In the genomic region with DNA sequence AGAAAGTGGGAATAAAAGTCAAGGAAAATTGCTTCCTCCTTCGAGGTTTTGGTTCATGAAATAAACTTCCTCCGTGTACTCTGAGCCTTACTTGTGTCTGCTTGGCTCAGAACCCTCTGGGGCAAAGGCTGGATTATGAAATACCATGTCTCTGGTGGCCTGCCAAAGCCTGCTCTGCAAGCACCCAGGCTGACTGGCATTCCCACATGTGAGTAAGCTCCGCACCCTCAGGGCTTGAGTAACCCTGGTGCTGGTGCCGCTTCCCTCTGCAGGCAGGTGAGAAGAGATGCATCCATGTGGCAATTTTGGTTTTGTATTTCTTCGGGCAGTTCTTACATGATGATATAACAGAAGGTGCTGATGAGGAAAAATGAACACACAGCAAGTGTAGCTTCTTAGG, we compare ENCODE assay signal across 10 mouse cellular contexts.
A peak's percentile ranks its signal among the peaks of the same experiment; 100 is the strongest.
DNase-seq lines count a peak whose midpoint lies in the region; ATAC-seq and TF ChIP-seq lines count a peak whose summit lies in the region.
"Had no signal": no experiment of that assay in that cellular context is flagged by ENCODE, and none has a peak within 500 bp of the region (broad histone marks: within the 10 kb centered on the region; RNA-seq: fewer than 3 reads in every experiment).

No protein-coding gene starts in this region.

- ATAC-seq in liver, postnatal 0 days, result peak; percentile 86
- ATAC-seq in liver, embryonic 11.5 days (replicated peaks; ENCODE audit: low FRiP score), result no peak
- ATAC-seq in lung, embryonic 16.5 days (ENCODE audit: low read depth), result peak; percentile 56; the same call in 1 of the 2 replicates
- no peak for ATAC-seq in inflammation-experienced regulatory T-cells, adult 6 months

- no peaks in the 10 kb centered on the region for H3K36me3 ChIP-seq in liver, postnatal 0 days (replicated peaks; ENCODE audit: insufficient read depth, low read length)
- no peaks in the 10 kb centered on the region for H3K36me3 ChIP-seq in liver, embryonic 11.5 days (ENCODE audit: control insufficient read depth, insufficient read depth, low read length)
- no peaks in the 10 kb centered on the region for H3K36me3 ChIP-seq in lung, embryonic 16.5 days (ENCODE audit: control insufficient read depth, insufficient read depth, low read length)
- H3K36me3 ChIP-seq: G1E had no signal

- H3K9me3 ChIP-seq in liver, postnatal 0 days (ENCODE audit: low read length), result no peaks in the 10 kb centered on the region
- no peaks in the 10 kb centered on the region for H3K9me3 ChIP-seq in liver, embryonic 11.5 days (ENCODE audit: control insufficient read depth, low read length)
- no peaks in the 10 kb centered on the region for H3K9me3 ChIP-seq in lung, embryonic 16.5 days (ENCODE audit: control insufficient read depth, low read length)

- TF ChIP-seq EP300 in liver, postnatal 0 days (IDR thresholded peaks at IDR 0.05; ENCODE audit: low read depth), result no peak

- H3K4me3 ChIP-seq in liver, postnatal 0 days (ENCODE audit: low read depth, low read length), result no peak overlapping the region
- H3K4me3 ChIP-seq in liver, embryonic 11.5 days (ENCODE audit: low read depth, low read length), result no peak overlapping the region
- no peak overlapping the region for H3K4me3 ChIP-seq in lung, embryonic 16.5 days (ENCODE audit: low read length)

- no peaks in the 10 kb centered on the region for H3K27me3 ChIP-seq in liver, postnatal 0 days (ENCODE audit: insufficient read depth, low read length)
- no peaks in the 10 kb centered on the region for H3K27me3 ChIP-seq in liver, embryonic 11.5 days (replicated peaks; ENCODE audit: control insufficient read depth, insufficient read depth, low read length)
- H3K27me3 ChIP-seq in lung, embryonic 16.5 days (ENCODE audit: control insufficient read depth, insufficient read depth, low read depth, low read length), result no peaks in the 10 kb centered on the region

- no peak overlapping the region for H3K4me2 ChIP-seq in liver, postnatal 0 days (ENCODE audit: low read depth, low read length)
- H3K4me2 ChIP-seq in liver, embryonic 11.5 days, result no peak overlapping the region
- H3K4me2 ChIP-seq in lung, embryonic 16.5 days (ENCODE audit: low read depth, low read length), result no peak overlapping the region

- no peak overlapping the region for H3K27ac ChIP-seq in liver, postnatal 0 days (ENCODE audit: low read depth)
- H3K27ac ChIP-seq in liver, embryonic 11.5 days (ENCODE audit: low read depth, low read length), result no peak overlapping the region
- H3K27ac ChIP-seq in lung, embryonic 16.5 days (ENCODE audit: low read length), result no peak overlapping the region

- H3K9ac ChIP-seq in liver, postnatal 0 days (replicated peaks), result no peak overlapping the region
- H3K9ac ChIP-seq in liver, embryonic 11.5 days (ENCODE audit: low read depth, low read length), result no peak overlapping the region
- H3K9ac ChIP-seq in lung, embryonic 16.5 days (ENCODE audit: low read length), result no peak overlapping the region

- 53% methylated on average over 5 of the region's 5 CpGs for WGBS in liver, postnatal 0 days (ENCODE audit: insufficient replicate concordance)
- WGBS in liver, embryonic 11.5 days, result 59% methylated on average over 5 of the region's 5 CpGs
- 66% methylated on average over 5 of the region's 5 CpGs for WGBS in lung, embryonic 16.5 days

- peak; percentile 70 for DNase-seq in liver, postnatal 0 days
- no peak for DNase-seq in liver, embryonic 11.5 days (ENCODE audit: low spot score)
- DNase-seq in gastrocnemius, postnatal 25 days, result peak; percentile 28
- peak; percentile 62 to 65 for DNase-seq in urinary bladder, postnatal 4 days (ENCODE audit: low spot score in 2 of 2)
- no peak for DNase-seq in layer of hippocampus, adult 9-10 months (ENCODE audit: low spot score)
- no peak for DNase-seq in T-cell, adult 2 months (ENCODE audit: low spot score)
- DNase-seq: cerebellum, postnatal 25 days had no signal

- peak; percentile 23; the same call in 1 of the 2 replicates for TF ChIP-seq CTCF in liver, postnatal 0 days (IDR thresholded peaks at IDR 0.05; ENCODE audit: low read depth)

- H3K4me1 ChIP-seq in liver, postnatal 0 days (ENCODE audit: insufficient read depth), result no peaks in the 10 kb centered on the region
- no peaks in the 10 kb centered on the region for H3K4me1 ChIP-seq in liver, embryonic 11.5 days (replicated peaks; ENCODE audit: control insufficient read depth, insufficient read depth, low read length)
- H3K4me1 ChIP-seq in lung, embryonic 16.5 days (replicated peaks; ENCODE audit: control insufficient read depth, insufficient read depth, low read length), result no peaks in the 10 kb centered on the region

Comparison
In these comparisons a context has a peak if more than half of its experiments do, and no peak if none do; other contexts are left out.
1. ATAC-seq: peak in liver, postnatal 0 days (single experiment) and lung, embryonic 16.5 days (single experiment); none in liver, embryonic 11.5 days (single experiment) and inflammation-experienced regulatory T-cells, adult 6 months (single experiment).
2. DNase-seq: peak in liver, postnatal 0 days (single experiment), gastrocnemius, postnatal 25 days (single experiment) and urinary bladder, postnatal 4 days (2 of 2); none in liver, embryonic 11.5 days (single experiment), layer of hippocampus, adult 9-10 months (single experiment) and T-cell, adult 2 months (single experiment).